Mouse (Mus musculus): Measurements from ENCODE around the gene Snca.

- TF ChIP-seq POLR2A (IDR thresholded peaks at IDR 0.05; ENCODE audit: borderline replicate concordance, low read depth, low read length) (no peak), CTCF (IDR thresholded peaks at IDR 0.05; ENCODE audit: low read depth, low read length) (no peak)
Observed at GRCm38 (mm10) chr6:60765696-60766095, 64.0 kb downstream of the Snca start.

Data from bone marrow macrophage, adult 2 months (primary cell).